Mouse (Mus musculus) midbrain, embryonic 13.5 days (tissue): Measurements from ENCODE around the gene Scel. TPM values are rescaled to one million over a fixed set of nuclear protein-coding genes. Genes with fewer than 3 reads are reported as not detected.
"Not testable (repeated sequence)": the region's sequence is repeated elsewhere in the genome, so short reads cannot be mapped to it uniquely, and the experiment has no call there.

Source experiments
- ATAC-seq: fragments of 200-750 bp; cut with Nextera tagmentation; 2 replicates; pipeline ENCODE4 v1.8.0; 2017; ENCODE audit warnings: mild to moderate bottlenecking, moderate TSS enrichment, moderate library complexity
- H3K27ac ChIP-seq: fragments of 300-500 bp; sonication (generic); 2 replicates; pipeline ENCODE4 v1.5.1; 2015; ENCODE audit warnings: inconsistent platforms, mild to moderate bottlenecking, moderate library complexity
- H3K27me3 ChIP-seq: fragments of 300-500 bp; sonication (generic); 2 replicates; pipeline ENCODE4 v1.6.1; 2015; ENCODE audit warnings: mild to moderate bottlenecking, inconsistent platforms
- H3K36me3 ChIP-seq: fragments of 300-500 bp; sonication (generic); 2 replicates; pipeline ENCODE4 v1.6.1; 2015; ENCODE audit warnings: mild to moderate bottlenecking, inconsistent platforms
- H3K4me1 ChIP-seq: fragments of 300-500 bp; sonication (generic); replicated peaks from 2 replicates; pipeline ENCODE4 v1.6.1; 2015; ENCODE audit warnings: inconsistent platforms
- H3K4me2 ChIP-seq: fragments of 300-500 bp; sonication (generic); replicated peaks from 2 replicates; pipeline ENCODE4 v1.6.1; 2015; ENCODE audit warnings: moderate library complexity, mild to moderate bottlenecking, inconsistent platforms
- H3K4me3 ChIP-seq: fragments of 300-500 bp; sonication (generic); replicated peaks from 2 replicates; pipeline ENCODE4 v1.5.1; 2015; ENCODE audit warnings: mild to moderate bottlenecking, inconsistent platforms
- H3K9ac ChIP-seq: fragments of 300-500 bp; sonication (generic); replicated peaks from 2 replicates; pipeline ENCODE4 v1.6.1; 2015; ENCODE audit warnings: mild to moderate bottlenecking, inconsistent platforms
- H3K9me3 ChIP-seq: fragments of 300-500 bp; sonication (generic); 2 replicates; pipeline ENCODE4 v1.6.1; 2016; ENCODE audit warnings: mild to moderate bottlenecking, inconsistent platforms
- WGBS: fragments of 180-500 bp; shearing (Covaris S2); methylation state at CpG from one replicate; pipeline ENCODE4 v1.1.7; 2015; 5-methylcytosine and 5-hydroxymethylcytosine counted together
- polyA plus RNA-seq: library from polyadenylated mRNA; unstranded; fragments of >200 nt; fragmentation: Nextera tagmentation; extraction: Ambion mirVana; gene quantifications from 2 replicates; pipeline ENCODE4 v1.2.1, GENCODE M21; 2015

The Scel gene
- polyA plus RNA-seq, result 0.08 TPM in 1 of 2 replicates, not detected in the other

GRCm38 (mm10) chr14:103512802-103513472, at the start of gene Scel:
Scel (plus strand) TSS chr14:103513342.
- Histone ChIP-seq H3K4me1 (peaks cover 19% of the 10 kb centered on the region), H3K4me3 (no peak within 1 kb of the TSS), H3K9me3 (no peaks in the 10 kb centered on the region), H3K4me2 (peak within 1 kb of the TSS; percentile 40), H3K27ac (no peak within 1 kb of the TSS), H3K27me3 (no peaks in the 10 kb centered on the region), H3K9ac (peak within 1 kb of the TSS; percentile 46; the same call in 1 of the 2 replicates), H3K36me3 (no peaks in the 10 kb centered on the region)
- ATAC-seq, result no peak
- WGBS, result 18% methylated on average over 14 of the region's 14 CpGs

- 89% methylated on average over 12 of the region's 12 CpGs for WGBS
- peaks cover 14% of the 10 kb centered on the region for H3K4me1 ChIP-seq
- H3K4me2 ChIP-seq, result no peak overlapping the region
- H3K9me3 ChIP-seq, result no peaks in the 10 kb centered on the region
- no peaks in the 10 kb centered on the region for H3K36me3 ChIP-seq
- no peak overlapping the region for H3K4me3 ChIP-seq
- no peaks in the 10 kb centered on the region for H3K27me3 ChIP-seq
- H3K9ac ChIP-seq, result no peak overlapping the region
- ATAC-seq, result no peak
- no peak overlapping the region for H3K27ac ChIP-seq
Observed at GRCm38 (mm10) chr14:103468691-103469463, 44.3 kb upstream of the Scel start.

- Histone ChIP-seq H3K36me3 (no peaks in the 10 kb centered on the region), H3K4me3 (no peak overlapping the region), H3K4me2 (0 out of 2 replicates have a peak overlapping the region, but pooled peaks have one; percentile 24), H3K27ac (no peak overlapping the region), H3K4me1 (peaks cover 14% of the 10 kb centered on the region), H3K27me3 (no peaks in the 10 kb centered on the region), H3K9me3 (no peaks in the 10 kb centered on the region), H3K9ac (no peak overlapping the region)
- peak; percentile 77 for ATAC-seq
- WGBS, result 62% methylated on average over 12 of the region's 12 CpGs
Observed at GRCm38 (mm10) chr14:103469464-103470015, 43.6 kb upstream of the Scel start.

GRCm38 (mm10) chr14:103471074-103471778, 41.9 kb upstream of the Scel start:
- ATAC-seq, result no peak
- no peaks in the 10 kb centered on the region for H3K36me3 ChIP-seq
- 67% methylated on average over 3 of the region's 3 CpGs for WGBS
- no peak overlapping the region for H3K4me2 ChIP-seq
- H3K27me3 ChIP-seq, result no peaks in the 10 kb centered on the region
- no peak overlapping the region for H3K9ac ChIP-seq
- no peak overlapping the region for H3K27ac ChIP-seq
- peaks cover 14% of the 10 kb centered on the region for H3K4me1 ChIP-seq
- H3K4me3 ChIP-seq, result no peak overlapping the region
- no peaks in the 10 kb centered on the region for H3K9me3 ChIP-seq

- Histone ChIP-seq H3K9ac (no peak overlapping the region), H3K9me3 (no peaks in the 10 kb centered on the region), H3K4me2 (no peak overlapping the region), H3K36me3 (no peaks in the 10 kb centered on the region), H3K4me3 (no peak overlapping the region), H3K27ac (no peak overlapping the region), H3K27me3 (no peaks in the 10 kb centered on the region), H3K4me1 (peaks cover 14% of the 10 kb centered on the region)
- WGBS, result 56% methylated on average over 7 of the region's 7 CpGs
- peak; percentile 55; the same call in 1 of the 2 replicates for ATAC-seq
Observed at GRCm38 (mm10) chr14:103471806-103472553, 41.2 kb upstream of the Scel start.

- H3K4me3 ChIP-seq, result no peak overlapping the region
- no peak for ATAC-seq
- no peaks in the 10 kb centered on the region for H3K36me3 ChIP-seq
- 86% methylated on average over 2 of the region's 2 CpGs for WGBS
- no peaks in the 10 kb centered on the region for H3K9me3 ChIP-seq
- no peak overlapping the region for H3K9ac ChIP-seq
- H3K4me1 ChIP-seq, result peaks cover 14% of the 10 kb centered on the region
- no peaks in the 10 kb centered on the region for H3K27me3 ChIP-seq
- H3K4me2 ChIP-seq, result no peak overlapping the region
- H3K27ac ChIP-seq, result no peak overlapping the region
Observed at GRCm38 (mm10) chr14:103472554-103472905, 40.6 kb upstream of the Scel start.

GRCm38 (mm10) chr14:103475312-103475711, 37.8 kb upstream of the Scel start:
- Histone ChIP-seq H3K36me3 (no peaks in the 10 kb centered on the region), H3K4me2 (no peak overlapping the region), H3K9ac (no peak overlapping the region), H3K27me3 (no peaks in the 10 kb centered on the region), H3K9me3 (no peaks in the 10 kb centered on the region), H3K27ac (no peak overlapping the region), H3K4me3 (no peak overlapping the region), H3K4me1 (peaks cover 14% of the 10 kb centered on the region)
- WGBS, result 68% methylated on average over 7 of the region's 7 CpGs
- ATAC-seq, result no peak

- peaks cover 11% of the 10 kb centered on the region for H3K4me1 ChIP-seq
- not testable (repeated sequence) for H3K27ac ChIP-seq, H3K27me3 ChIP-seq, H3K4me2 ChIP-seq, H3K9me3 ChIP-seq, H3K36me3 ChIP-seq, ATAC-seq, H3K4me3 ChIP-seq, H3K9ac ChIP-seq
- 85% methylated on average over 3 of the region's 3 CpGs for WGBS
Observed at GRCm38 (mm10) chr14:103476232-103476631, 36.9 kb upstream of the Scel start.

GRCm38 (mm10) chr14:103477281-103477680, 35.9 kb upstream of the Scel start:
- no peak overlapping the region for H3K4me2 ChIP-seq
- H3K9me3 ChIP-seq, result no peaks in the 10 kb centered on the region
- no peak overlapping the region for H3K27ac ChIP-seq
- H3K4me3 ChIP-seq, result no peak overlapping the region
- no peak for ATAC-seq
- H3K4me1 ChIP-seq, result peaks cover under 1% of the 10 kb centered on the region; the same call in 1 of the 2 replicates
- 86% methylated on average over 3 of the region's 3 CpGs for WGBS
- no peaks in the 10 kb centered on the region for H3K27me3 ChIP-seq
- no peak overlapping the region for H3K9ac ChIP-seq
- no peaks in the 10 kb centered on the region for H3K36me3 ChIP-seq

- no peaks in the 10 kb centered on the region for H3K9me3 ChIP-seq
Observed at GRCm38 (mm10) chr14:103477959-103478358, 35.2 kb upstream of the Scel start.

GRCm38 (mm10) chr14:103479446-103479845, 33.7 kb upstream of the Scel start:
- H3K9ac ChIP-seq, result no peak overlapping the region
- no peaks in the 10 kb centered on the region for H3K9me3 ChIP-seq
- 62% methylated on average over 7 of the region's 7 CpGs for WGBS
- no peak overlapping the region for H3K4me3 ChIP-seq
- no peak overlapping the region for H3K27ac ChIP-seq
- no peaks in the 10 kb centered on the region for H3K27me3 ChIP-seq
- no peak overlapping the region for H3K4me2 ChIP-seq
- no peak for ATAC-seq
- no peaks in the 10 kb centered on the region for H3K4me1 ChIP-seq
- no peaks in the 10 kb centered on the region for H3K36me3 ChIP-seq

More at GRCm38 (mm10) chr14:103477959-103478358, 35.2 kb upstream of the Scel start:
- no peak overlapping the region for H3K9ac ChIP-seq
- H3K4me3 ChIP-seq, result no peak overlapping the region
- H3K4me2 ChIP-seq, result no peak overlapping the region
- no peaks in the 10 kb centered on the region for H3K27me3 ChIP-seq
- no peaks in the 10 kb centered on the region for H3K36me3 ChIP-seq
- 78% methylated on average over 2 of the region's 2 CpGs for WGBS
- H3K27ac ChIP-seq, result no peak overlapping the region
- ATAC-seq, result no peak
- H3K4me1 ChIP-seq, result no peaks in the 10 kb centered on the region
